Mouse (Mus musculus) heart, adult 2 months (tissue): ENCODE measurements around the gene Zmiz2. TPM values are rescaled to one million over a fixed set of nuclear protein-coding genes. Genes with fewer than 3 reads are reported as not detected.

ENCODE experiments used
- DNase-seq, 2 experiments: peaks; one replicate each; pipeline ENCODE4 v3.0.0; 2021
- H3K27ac ChIP-seq: fragments of 200-600 bp; 2 replicates; pipeline ENCODE4 v1.8.1; 2022
- H3K27me3 ChIP-seq: fragments of 200-500 bp; 2 replicates; pipeline ENCODE4 v1.6.1; 2012; ENCODE audit warnings: mild to moderate bottlenecking, low read length, inconsistent platforms, mixed read lengths; ENCODE audit not compliant: control insufficient read depth, insufficient read depth
- H3K36me3 ChIP-seq: fragments of 200-500 bp; 2 replicates; pipeline ENCODE4 v1.6.1; 2012; ENCODE audit warnings: low read length, inconsistent platforms; ENCODE audit not compliant: control insufficient read depth, insufficient read depth
- H3K4me1 ChIP-seq: fragments of 200-500 bp; 2 replicates; pipeline ENCODE4 v1.6.1; 2011; ENCODE audit warnings: low read length; ENCODE audit not compliant: control insufficient read depth, insufficient read depth
- H3K4me3 ChIP-seq: fragments of 200-600 bp; 2 replicates; pipeline ENCODE4 v1.8.1; 2022
- H3K79me2 ChIP-seq: fragments of 200-500 bp; replicated peaks from 2 replicates; pipeline ENCODE4 v1.6.1; 2012; ENCODE audit warnings: mild to moderate bottlenecking, inconsistent platforms, low read length, moderate library complexity, mixed read lengths; ENCODE audit not compliant: control insufficient read depth, insufficient read depth
- H3K9ac ChIP-seq: fragments of 200-500 bp; 2 replicates; pipeline ENCODE4 v1.6.1; 2012; ENCODE audit warnings: low read depth, mild to moderate bottlenecking, control low read depth, inconsistent platforms, low read length, mixed read lengths
- CTCF ChIP-seq: fragments of 200-600 bp; IDR thresholded peaks from 2 replicates; pipeline ENCODE4 v1.8.1; 2022; ENCODE audit warnings: antibody characterized with exemption, mild to moderate bottlenecking, moderate library complexity
- EP300 ChIP-seq: fragments of 200-500 bp; IDR thresholded peaks from 2 replicates; pipeline ENCODE4 v1.6.1; 2011; ENCODE audit warnings: low read depth, low read length, control low read depth; ENCODE audit not compliant: insufficient read depth
- POLR2A ChIP-seq: fragments of 200-500 bp; IDR thresholded peaks from 2 replicates; pipeline ENCODE4 v1.6.1; 2011; ENCODE audit warnings: mild to moderate bottlenecking, low read depth, low read length, control low read depth; ENCODE audit not compliant: insufficient read depth
- WGBS: fragments of 180-500 bp; shearing (Covaris S2); methylation state at CpG from one replicate; pipeline ENCODE4 v1.1.7; 2018; 5-methylcytosine and 5-hydroxymethylcytosine counted together
- intact Hi-C: fragments of 180-260 bp; cut with DNase I; formaldehyde crosslinking; loops from one replicate; pipeline ENCODE4 v1.15.1; 2025
- polyA plus RNA-seq: library from polyadenylated mRNA; depleted of rRNA; stranded (reverse); fragments of >200 nt; gene quantifications from 2 replicates; pipeline ENCODE4 v1.2.3, GENCODE M21; 2012
- total RNA-seq, 2 experiments: library from RNA; stranded (reverse); gene quantifications; 2 replicates each; pipeline ENCODE4 v1.2.3; 2021

The Zmiz2 gene
- total and polyA plus RNA-seq, 3 experiments: 35.7 to 39.3 (median 36.6) TPM

- Histone ChIP-seq H3K79me2 (no peaks in the 10 kb centered on the region), H3K4me3 (peak within 1 kb of the TSS; percentile 84), H3K36me3 (peaks cover 26% of the 10 kb centered on the region), H3K27me3 (no peaks in the 10 kb centered on the region), H3K4me1 (peaks cover 8% of the 10 kb centered on the region), H3K9ac (peak within 1 kb of the TSS; percentile 85), H3K27ac (peak within 1 kb of the TSS; percentile 96)
- DNase-seq: peak in 1 of 2 experiments; percentile 36
- TF ChIP-seq CTCF (no peak), EP300 (no peak), POLR2A (no peak)
- WGBS: 19% methylated on average over 21 of the region's 21 CpGs
- intact Hi-C loops: no loop called here
Measured at GRCm38 (mm10) chr11:6414751-6415550, 26.1 kb downstream of the Zmiz2 start, which contains the start of gene Ppia. Gene Ppia, plus strand, starts transcription at chr11:6415443.

GRCm38 (mm10) chr11:6415551-6416404 lies 26.9 kb downstream of the Zmiz2 start:
- peaks cover 5% of the 10 kb centered on the region for H3K4me1 ChIP-seq
- no peaks in the 10 kb centered on the region for H3K79me2 ChIP-seq
- under 1% methylated on average over 95 of the region's 102 CpGs for WGBS
- H3K4me3 ChIP-seq: peak overlapping the region; percentile 84
- H3K27ac ChIP-seq: peak overlapping the region; percentile 96
- peak; percentile 99 to 100 for DNase-seq
- H3K36me3 ChIP-seq: peaks cover 32% of the 10 kb centered on the region
- intact Hi-C loops: loop anchor here (2.0 kb wide), 1 partner anchor 29 kb away; the partner anchor contains the start of gene H2afv
- peak overlapping the region; percentile 85 for H3K9ac ChIP-seq
- TF ChIP-seq EP300 (0 out of 2 replicates have a peak, but pooled peaks have one; percentile 35), POLR2A (peak; percentile 95), CTCF (no peak)
- no peaks in the 10 kb centered on the region for H3K27me3 ChIP-seq

GRCm38 (mm10) chr11:6416405-6417034 lies 27.6 kb downstream of the Zmiz2 start:
- Histone ChIP-seq H3K9ac (peak overlapping the region; percentile 85), H3K4me3 (peak overlapping the region; percentile 84), H3K27ac (peak overlapping the region; percentile 96), H3K36me3 (peaks cover 32% of the 10 kb centered on the region), H3K4me1 (peaks cover 5% of the 10 kb centered on the region), H3K27me3 (no peaks in the 10 kb centered on the region), H3K79me2 (no peaks in the 10 kb centered on the region)
- TF ChIP-seq POLR2A (peak; percentile 68), EP300 (no peak)
- intact Hi-C loops: loop anchor here (2.0 kb wide), 1 partner anchor 28 kb away; the partner anchor contains the start of gene H2afv
- 5% methylated on average over 30 of the region's 30 CpGs for WGBS
- DNase-seq: peak; percentile 81 to 86

GRCm38 (mm10) chr11:6417069-6417468 lies 28.2 kb downstream of the Zmiz2 start:
- Histone ChIP-seq H3K36me3 (peaks cover 32% of the 10 kb centered on the region), H3K9ac (no peak overlapping the region), H3K27ac (peak overlapping the region; percentile 96; the same call in 1 of the 2 replicates), H3K79me2 (no peaks in the 10 kb centered on the region), H3K4me1 (peaks cover 5% of the 10 kb centered on the region), H3K4me3 (peak overlapping the region; percentile 84), H3K27me3 (no peaks in the 10 kb centered on the region)
- TF ChIP-seq EP300 (no peak), CTCF (no peak), POLR2A (no peak)
- intact Hi-C loops: loop anchor here (2.0 kb wide), 1 partner anchor 28 kb away; the partner anchor contains the start of gene H2afv
- 34% methylated on average over 2 of the region's 2 CpGs for WGBS
- no peak for DNase-seq

GRCm38 (mm10) chr11:6417490-6417889 lies 28.6 kb downstream of the Zmiz2 start:
- no peak for DNase-seq
- intact Hi-C loops: loop anchor here (2.0 kb wide), 1 partner anchor 27 kb away; the partner anchor contains the start of gene H2afv
- Histone ChIP-seq H3K4me3 (peak overlapping the region; percentile 84), H3K9ac (no peak overlapping the region), H3K27me3 (no peaks in the 10 kb centered on the region), H3K79me2 (no peaks in the 10 kb centered on the region), H3K27ac (no peak overlapping the region), H3K36me3 (peaks cover 32% of the 10 kb centered on the region), H3K4me1 (peaks cover 5% of the 10 kb centered on the region)
- no peak for TF ChIP-seq EP300
- TF ChIP-seq CTCF: no peak
- no peak for TF ChIP-seq POLR2A
